Mouse (Mus musculus) CH12.LX (cell line): ENCODE measurements around the gene Abtb2.

Experiments
- CTCF ChIP-seq, 2 experiments: IDR thresholded peaks in 1 of 2; conservative IDR thresholded peaks in 1 of 2; 2 replicates each; pipeline ENCODE4 v1.5.1; 2011 to 2012; ENCODE audit warnings: low read depth in 2 of 2, low read length in 2 of 2, improper control_type of control experiment in 1 of 2, inconsistent platforms in 1 of 2, mild to moderate bottlenecking in 1 of 2, moderate library complexity in 1 of 2
- ELF1 ChIP-seq: IDR thresholded peaks from 2 replicates; pipeline ENCODE4 v1.6.1; 2014; ENCODE audit warnings: low read depth, mild to moderate bottlenecking, inconsistent platforms, low read length, improper control_type of control experiment
- EP300 ChIP-seq: IDR thresholded peaks from 2 replicates; pipeline ENCODE4 v1.6.1; 2011; ENCODE audit warnings: low read length, improper control_type of control experiment
- HCFC1 ChIP-seq: IDR thresholded peaks from 2 replicates; pipeline ENCODE4 v1.6.1; 2012; ENCODE audit warnings: low read depth, mild to moderate bottlenecking, inconsistent platforms, low read length, improper control_type of control experiment
- JUND ChIP-seq: conservative IDR thresholded peaks from 2 replicates; pipeline ENCODE4 v1.6.1; 2011; ENCODE audit warnings: low read depth, low read length, improper control_type of control experiment
- MAX ChIP-seq: IDR thresholded peaks from 2 replicates; pipeline ENCODE4 v1.6.1; 2011; ENCODE audit warnings: low read length, improper control_type of control experiment
- MXI1 ChIP-seq: IDR thresholded peaks from 2 replicates; pipeline ENCODE4 v1.6.1; 2011; ENCODE audit warnings: mild to moderate bottlenecking, low read depth, low read length, improper control_type of control experiment
- NRF1 ChIP-seq: IDR thresholded peaks from 2 replicates; pipeline ENCODE4 v1.6.1; 2014; ENCODE audit warnings: low read depth, mild to moderate bottlenecking, inconsistent platforms, low read length, improper control_type of control experiment, moderate library complexity
- POLR2A ChIP-seq: IDR thresholded peaks from 2 replicates; pipeline ENCODE4 v1.6.1; 2011; ENCODE audit warnings: low read depth, mild to moderate bottlenecking, improper control_type of control experiment, low read length
- SMC3 ChIP-seq: IDR thresholded peaks from 2 replicates; pipeline ENCODE4 v1.6.1; 2011; ENCODE audit warnings: low read depth, low read length, improper control_type of control experiment
- ZC3H11A ChIP-seq: IDR thresholded peaks from 2 replicates; pipeline ENCODE4 v1.6.1; 2012; ENCODE audit warnings: low read depth, mild to moderate bottlenecking, inconsistent platforms, low read length, improper control_type of control experiment

GRCm38 (mm10) chr2:103595028-103595651 is 29.0 kb downstream of the Abtb2 start:
- TF ChIP-seq CTCF (conservative IDR thresholded peaks at IDR 0.05 in 1 of 2, IDR thresholded peaks at IDR 0.05 in 1 of 2; ENCODE audit: low read depth in 2 of 2, low read length in 2 of 2) (no peak), SMC3 (no peak), POLR2A (no peak), ZC3H11A (no peak), MAX (no peak), MXI1 (no peak), EP300 (no peak), NRF1 (no peak), HCFC1 (no peak), JUND (no peak), ELF1 (no peak)
